Mouse (Mus musculus): Measurements from ENCODE around the gene Pick1.

The Pick1 gene

DNA sequence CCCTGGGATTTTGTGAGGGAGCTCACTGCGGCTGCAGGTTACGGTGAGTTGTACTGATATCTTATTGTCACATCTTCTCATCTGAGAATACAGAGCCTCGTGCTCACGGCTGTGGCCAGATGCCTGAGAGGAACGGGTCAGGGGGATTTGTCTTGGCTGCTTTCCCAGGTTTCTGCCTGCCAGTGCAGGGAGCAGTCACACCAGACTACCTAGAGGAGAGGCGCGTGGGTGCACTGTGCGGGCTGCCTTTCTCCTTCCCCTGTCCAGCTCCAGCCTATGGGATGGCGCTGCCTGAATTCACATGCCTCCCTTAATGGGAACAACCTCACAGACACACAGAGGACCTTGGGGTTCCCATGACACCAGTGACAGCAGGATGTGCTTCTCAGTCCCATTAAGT, 6.3 kb downstream of the Pick1 start:
- DNase-seq: no peak

DNA sequence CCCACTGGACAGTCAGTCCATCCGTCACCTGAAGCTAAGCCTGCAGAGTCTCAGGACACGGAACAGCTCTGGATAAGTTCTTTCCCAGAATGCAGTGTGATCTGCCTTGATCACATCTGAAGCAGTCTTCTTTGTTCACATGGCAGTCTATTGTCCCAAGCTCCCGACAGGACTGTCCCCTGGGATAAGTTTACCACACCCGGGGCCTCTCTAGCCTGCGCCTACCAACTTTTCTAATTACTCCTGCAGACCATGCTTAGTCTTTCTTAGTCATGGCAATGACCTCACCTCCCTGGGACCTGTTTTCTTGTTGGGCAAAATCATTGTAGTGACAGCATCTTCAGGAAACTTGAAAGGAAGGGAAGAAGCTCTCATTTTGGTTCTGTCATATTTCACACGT, 9.1 kb downstream of the Pick1 start:
- no peak for DNase-seq

DNA sequence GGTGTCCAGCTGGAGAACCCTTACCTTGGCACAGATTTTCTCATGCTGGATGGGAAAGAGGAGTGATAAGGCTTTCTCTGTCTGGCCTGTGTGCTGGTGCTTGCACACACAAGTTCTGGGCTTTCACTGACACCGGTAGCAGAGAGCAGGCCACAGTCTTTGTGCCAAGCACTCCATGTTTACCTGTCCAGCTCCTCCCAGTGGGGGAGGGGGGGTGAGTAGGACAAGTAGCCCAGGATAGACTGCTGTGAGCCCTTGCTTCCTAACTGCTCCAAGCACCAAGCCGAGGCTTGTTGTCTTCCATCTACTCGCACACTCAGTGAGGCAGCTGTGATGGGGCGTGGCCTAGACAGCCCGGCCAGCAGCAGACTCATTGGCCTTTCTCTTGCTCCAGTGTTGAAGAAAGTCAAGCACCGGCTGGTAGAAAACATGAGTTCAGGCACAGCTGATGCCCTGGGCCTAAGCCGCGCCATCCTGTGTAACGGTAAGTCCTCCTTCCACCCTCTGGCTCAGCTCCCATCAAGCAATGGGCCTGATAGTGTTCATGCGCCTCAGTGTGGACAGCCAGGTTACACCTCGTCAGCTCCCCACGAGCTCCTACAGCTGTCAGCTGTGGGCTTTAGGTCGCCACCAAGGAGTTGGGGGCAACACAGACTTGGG, 13.7 kb downstream of the Pick1 start:
- no peak for DNase-seq

DNA sequence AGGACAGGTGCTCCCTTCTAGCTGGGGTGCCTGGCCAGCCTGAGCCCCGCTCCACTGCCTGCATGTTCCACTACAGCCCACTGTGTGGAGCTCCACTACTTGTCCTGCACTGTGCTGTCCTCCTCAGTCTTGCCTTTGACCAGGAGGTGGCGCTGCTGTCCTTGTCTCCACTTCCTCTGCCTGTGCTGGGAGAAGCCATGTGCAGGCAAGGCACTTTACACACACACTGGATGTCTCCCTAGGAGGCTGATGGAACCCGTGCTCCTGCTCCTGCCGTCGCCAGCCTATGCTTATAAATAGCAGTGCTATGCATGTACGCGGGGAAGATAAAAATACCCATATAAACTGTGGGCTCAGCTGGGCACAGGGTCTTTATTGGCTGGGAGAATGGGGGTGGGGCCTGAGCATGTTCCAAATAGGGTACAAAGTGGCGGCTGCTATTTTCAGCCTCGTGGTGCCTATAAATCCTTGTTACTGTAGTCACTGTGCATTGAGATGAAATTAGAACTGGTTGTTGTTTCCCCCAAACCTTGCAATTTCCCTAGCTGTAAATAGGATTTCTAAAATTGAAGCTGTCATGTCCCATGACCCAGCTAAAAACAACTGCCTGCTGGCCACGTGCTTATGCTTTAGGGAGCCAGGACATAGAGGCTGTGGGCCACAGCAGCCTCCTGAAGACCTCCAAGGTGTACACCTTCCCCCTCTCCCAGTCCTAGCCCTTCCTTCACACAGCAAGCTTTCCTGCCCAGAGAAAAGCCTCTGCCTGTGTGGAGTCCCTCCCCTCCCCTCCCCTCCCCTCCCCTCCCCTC, 14.5 kb downstream of the Pick1 start:
- peak; percentile 97 for DNase-seq

DNA sequence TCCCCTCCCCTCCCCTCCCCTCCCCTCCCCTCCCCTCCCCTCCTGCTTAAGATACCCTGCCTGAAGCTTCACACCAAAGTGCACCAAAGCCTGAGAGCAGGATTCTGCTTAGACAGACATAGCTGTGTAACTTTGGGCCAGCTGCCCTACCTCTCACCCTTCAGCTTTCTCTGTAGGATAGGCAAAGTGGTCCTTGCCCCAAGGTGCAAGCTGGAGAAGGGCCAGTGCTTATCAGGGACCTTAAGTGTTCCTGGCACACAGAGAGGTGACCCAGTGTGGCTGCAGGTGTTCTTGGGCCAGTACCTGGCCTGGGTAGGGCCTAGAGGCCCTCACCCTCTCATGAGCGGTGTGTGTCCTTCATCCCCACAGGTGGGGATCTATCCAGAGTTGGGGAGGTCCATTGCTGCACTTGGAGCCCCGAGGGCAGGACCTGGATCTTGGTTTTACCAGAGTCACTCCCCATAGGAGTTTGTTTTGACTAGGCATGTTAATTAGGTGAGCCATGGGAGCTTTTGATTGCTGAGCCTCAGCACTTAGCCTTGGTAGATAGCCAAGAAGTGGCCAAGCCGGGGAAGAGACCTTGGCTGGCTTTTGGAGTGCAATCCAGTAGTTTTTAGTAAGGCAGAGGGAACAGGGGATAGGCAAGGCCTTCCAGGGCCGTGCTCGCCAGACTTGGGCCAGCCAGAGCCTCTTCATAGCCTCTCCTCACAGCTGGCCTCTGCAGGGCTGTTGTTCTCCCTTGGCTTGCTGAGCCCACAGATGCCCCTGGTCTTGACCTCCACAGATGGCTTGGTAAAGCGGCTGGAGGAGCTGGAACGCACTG, 15.3 kb downstream of the Pick1 start:
- no peak for DNase-seq

DNA sequence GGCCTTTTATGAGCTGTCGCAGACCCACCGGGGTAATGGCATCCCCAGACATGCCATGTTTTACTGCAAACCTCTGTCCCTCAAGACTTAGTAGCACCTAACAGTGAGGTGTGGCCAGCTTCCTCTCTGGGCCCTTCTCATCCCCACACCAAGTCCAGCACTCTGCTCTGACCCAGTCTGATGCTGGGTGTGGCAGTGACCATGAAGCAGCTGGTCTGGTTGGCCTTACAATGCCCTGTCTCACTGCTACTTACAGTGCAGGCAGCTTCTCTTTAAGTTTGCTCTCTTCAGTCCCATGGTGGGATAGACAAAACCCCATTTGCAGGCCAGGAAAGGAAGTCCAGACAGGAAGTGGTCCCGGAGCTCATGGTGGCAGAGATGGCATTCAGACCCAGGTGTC, 16.3 kb downstream of the Pick1 start:
- no peak for DNase-seq

DNA sequence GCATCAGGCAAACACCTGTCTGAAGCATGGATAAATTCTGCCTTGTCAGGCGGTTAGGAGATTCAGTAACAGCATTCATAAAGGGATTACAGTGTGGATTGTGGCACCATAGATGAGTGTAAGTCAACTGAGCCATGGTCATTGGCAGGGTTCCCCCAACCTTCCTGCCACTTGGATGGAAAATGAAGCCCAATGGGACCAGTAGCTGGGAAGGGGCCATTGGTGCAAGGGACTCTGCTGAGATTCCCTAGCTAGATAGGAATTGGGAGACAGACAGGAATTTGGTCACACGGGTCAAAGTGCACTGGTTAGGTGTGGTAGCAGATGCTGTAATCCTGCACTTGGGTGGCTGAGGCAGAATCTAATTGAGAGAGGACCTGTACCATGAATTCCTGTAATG, 21.3 kb downstream of the Pick1 start:
- no peak for DNase-seq

DNA sequence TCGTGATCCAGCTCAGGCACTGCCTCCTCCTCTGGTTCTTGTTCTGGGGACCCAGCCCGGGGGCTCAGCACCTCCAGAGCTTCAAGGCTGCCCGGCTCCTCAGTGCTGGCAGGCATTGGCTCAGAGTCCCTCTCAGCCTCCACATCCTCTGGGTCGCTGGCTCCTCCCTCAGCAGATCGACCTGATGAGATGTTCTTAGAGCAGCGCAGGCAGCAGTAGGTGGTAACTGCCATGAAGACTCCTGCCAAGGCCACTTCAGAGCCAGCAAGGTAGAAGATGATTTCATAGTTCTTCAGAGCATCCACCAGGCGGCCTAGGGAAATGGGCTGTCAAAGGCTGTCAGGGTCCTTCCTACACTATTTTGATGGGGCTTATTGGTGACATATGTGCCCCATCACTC, 22.2 kb downstream of the Pick1 start:
- no peak for DNase-seq

DNA sequence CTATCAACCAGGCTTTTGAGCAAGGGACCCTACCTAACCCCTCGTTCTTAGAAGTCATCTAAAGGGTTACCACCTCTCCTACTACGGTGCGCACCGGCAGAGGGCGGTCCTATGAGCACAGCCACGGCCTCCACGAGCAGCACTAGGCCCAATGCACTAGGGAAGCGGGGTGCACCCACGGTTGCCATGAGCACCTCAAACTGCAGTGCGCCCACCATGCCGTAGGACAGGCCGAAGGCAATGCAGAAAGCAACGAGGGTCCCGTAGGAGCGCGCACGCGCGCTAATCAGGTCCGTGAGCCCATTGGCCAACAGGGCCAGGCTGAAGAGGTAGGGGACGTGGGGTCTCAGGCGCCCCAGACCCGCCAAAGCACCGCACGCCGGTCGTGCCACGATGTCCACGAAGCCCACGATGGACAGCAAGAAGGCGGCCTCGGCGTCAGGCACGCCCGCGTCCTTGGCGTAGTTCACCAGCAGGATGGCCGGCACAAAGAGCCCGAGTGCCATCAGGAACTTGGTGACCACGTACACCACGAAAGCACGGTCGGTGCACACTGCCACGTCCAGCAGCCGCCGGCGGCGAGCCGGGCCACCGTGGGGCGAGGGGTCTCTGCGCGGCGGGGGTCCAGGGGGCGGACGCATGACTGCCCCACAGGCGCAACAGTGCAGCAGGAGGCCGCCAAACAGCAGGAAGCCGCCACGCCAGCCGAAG, 23.0 kb downstream of the Pick1 start:
- no peak for DNase-seq

DNA sequence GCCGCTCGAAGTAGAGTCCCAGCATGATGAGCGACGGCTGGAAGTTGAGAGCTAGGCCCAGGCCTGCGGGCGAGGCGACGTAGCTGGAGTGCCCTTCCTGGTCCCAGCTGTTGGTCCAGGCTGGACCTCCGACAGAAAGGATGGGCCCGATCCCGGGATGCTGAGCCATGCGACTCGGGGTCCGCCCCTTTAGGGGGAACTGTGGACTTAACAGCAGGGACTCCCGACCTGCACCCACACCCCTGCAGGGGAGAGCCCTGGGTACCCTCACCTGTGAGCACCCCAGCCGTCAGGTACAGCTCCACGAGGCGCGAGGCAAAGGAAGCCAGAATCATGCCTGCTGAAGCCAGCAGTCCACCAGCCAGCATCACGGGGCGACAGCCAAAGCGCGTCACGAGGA, 23.6 kb downstream of the Pick1 start:
- no peak for DNase-seq

DNA sequence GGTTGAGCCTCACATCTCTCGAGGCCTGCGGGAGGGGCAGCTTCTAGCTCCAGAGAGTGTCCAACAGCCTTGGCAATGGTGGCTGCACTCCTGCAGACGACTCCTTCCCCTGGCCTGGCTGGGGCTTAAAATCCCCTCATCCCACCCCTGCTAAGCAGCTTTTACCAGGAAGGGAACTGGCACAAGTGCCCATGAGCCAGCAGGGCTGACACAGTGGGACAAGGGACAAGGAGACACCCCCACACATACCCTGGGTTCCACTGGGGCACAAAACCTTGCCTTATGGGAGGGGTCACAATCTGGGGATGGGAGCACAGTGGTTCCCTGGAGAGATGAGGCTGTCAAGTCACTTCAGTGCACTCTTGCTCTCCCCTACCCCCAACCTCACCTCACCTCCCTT, 25.7 kb downstream of the Pick1 start, which contains the start of gene Slc16a8:
TSS of gene Slc16a8 (minus strand) at position 101 of the 400 bp plus-strand sequence.
- no peak for DNase-seq

DNA sequence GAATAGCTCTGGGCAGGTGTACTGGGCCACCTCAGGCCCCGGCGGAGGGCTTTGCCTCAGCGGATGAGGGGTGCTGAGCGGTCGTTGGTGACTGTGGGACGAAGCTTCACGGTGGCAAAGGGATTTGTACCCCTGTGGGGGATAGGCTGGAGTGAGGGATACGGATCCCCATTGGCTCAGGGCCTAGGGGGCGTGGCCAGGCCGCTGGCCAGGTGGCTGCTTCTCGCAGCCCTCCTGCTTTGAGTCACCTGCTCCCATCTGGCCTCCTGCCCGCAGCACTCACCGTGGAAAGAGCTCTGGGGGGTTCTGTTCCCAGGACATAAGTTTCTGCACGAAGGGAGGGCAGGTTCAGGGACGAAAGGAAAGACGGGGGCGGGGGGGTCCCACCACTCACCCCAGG, 29.5 kb downstream of the Pick1 start:
- peak; percentile 24 for DNase-seq

DNA sequence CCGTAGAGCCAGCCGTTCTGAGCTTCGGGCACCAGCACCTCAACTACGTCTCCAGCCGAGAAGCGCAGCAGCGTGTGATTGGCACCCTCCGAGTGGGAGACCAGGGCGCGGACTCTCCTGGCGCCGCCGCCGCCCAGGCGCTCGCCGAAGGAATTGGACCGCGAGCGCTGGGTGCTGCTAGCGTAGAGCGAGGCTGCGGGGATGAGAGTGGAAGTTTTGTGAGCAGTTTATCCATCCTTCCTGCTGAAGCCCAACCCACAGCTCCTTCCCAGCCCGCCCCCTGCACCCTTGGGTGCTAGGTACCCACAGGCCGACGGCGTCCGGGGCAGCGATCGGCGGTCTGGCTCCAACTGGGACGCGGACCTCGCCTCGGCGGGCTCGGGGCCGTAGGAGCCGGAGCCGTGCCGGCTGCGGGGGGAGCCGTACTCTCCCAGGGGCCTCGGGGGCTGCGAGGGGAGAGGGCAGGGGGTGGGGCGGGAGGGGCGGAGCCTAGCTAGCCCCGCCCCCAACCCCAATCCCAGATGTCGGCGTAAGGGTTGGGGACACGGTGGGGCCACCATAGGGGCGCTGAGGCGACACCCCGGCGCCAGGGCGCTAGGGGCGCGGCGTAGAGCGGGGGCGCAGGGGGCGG, 32.2 kb downstream of the Pick1 start:
- peak; percentile 61 for DNase-seq

DNA sequence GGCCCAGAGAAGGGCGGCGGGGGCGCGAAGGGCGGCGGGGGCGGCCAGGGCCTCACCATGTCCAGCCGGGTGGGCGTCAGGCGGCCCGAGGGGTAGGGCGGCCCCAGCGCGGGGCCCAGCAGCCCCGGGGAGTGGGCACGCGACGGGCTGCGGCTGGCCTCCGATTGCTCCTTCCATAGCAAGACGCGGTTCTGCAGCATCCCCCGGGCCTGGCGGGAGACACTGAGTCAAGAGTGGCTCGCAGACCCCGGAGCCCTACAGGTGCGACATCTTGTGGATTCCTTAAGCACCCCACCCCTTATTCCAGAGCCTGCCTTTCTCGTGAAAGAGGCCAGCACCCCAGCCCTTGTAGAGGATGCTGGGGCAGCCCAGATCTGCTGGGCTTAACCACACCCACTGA, 32.8 kb downstream of the Pick1 start:
- no peak for DNase-seq

DNA sequence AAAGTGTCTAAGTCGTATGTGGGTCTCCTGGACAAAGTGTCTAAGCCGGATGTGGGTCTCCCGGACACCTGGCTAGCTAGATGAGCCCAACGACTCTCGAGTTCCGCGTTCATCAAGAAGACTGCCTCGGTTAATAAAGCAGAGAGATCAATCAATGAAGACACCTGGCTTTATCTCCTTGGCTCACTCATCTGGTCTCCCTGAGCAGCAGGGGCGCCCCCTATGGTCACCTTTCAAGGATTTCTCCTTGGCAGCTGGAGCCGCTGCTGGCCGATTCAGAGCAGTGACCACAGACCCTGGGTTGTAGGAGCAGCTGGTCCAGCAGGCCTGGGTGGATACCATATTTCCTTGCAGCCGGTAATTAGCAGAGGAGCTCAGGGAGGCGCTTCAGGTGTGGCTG, 33.4 kb downstream of the Pick1 start:
- no peak for DNase-seq

DNA sequence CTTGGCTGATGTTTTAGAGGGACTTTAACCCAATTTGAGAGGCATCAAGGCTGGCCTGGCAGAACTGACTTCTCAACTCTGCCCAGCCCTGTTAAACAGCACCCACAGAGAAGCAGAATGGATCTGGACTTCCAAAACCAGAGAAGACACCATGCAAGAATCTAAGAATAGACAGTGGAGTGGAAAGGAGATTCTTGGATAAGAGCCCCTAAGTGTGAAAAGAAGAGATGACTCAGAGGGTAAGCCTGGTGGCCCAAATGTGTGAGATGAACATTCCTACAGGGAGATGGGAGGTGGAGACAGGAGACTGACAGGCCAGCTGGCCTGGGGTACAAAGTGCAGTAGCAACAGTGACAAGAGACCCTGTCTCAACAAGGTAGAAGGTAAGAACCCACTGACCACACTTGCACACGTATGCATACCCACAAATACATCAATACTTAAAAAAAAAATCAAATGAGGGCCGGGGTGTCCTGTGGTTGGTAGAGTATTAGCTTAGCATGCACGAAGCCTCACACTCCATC, 33.9 kb downstream of the Pick1 start:
- DNase-seq: no peak

DNA sequence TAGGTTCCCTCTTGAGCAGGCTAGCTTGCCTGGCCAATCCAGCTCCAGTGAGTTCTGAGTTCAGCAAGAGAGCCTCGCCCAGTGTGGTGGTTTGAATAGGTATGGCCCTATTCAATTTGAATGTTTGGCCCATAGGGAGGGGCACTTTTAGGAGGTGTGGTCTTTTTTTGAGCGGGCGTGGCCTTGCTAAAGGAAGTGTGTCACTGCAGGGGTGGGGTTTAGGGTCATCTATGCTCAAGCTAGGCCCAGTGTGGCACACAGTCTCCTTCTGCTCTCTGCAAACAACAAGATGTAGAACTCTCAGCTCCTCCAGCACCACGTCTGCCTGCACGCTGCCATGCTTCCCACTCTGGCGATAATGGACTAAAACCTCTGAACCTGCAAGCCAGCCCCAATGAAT, 34.8 kb downstream of the Pick1 start:
- no peak for DNase-seq

DNA sequence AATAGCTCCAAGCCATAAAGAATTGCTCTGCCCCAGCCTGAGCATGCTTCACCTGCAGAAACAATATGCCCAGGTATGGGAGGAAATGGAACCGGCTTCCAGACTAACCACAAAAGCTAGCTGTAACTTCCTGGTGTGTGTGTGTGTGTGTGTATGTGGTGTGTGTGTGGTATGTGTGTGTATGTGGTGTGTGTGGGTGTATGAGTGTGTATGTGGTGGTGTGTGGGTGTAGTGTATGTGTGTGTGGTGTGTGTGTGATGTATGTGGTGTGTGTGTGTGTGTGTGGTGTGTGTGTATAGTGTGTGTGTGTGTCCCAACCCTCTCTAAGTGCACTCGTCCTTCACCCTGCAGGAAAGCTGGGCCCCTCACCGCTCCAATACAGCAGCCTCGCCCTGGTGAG, 36.4 kb downstream of the Pick1 start:
- DNase-seq: no peak

DNA sequence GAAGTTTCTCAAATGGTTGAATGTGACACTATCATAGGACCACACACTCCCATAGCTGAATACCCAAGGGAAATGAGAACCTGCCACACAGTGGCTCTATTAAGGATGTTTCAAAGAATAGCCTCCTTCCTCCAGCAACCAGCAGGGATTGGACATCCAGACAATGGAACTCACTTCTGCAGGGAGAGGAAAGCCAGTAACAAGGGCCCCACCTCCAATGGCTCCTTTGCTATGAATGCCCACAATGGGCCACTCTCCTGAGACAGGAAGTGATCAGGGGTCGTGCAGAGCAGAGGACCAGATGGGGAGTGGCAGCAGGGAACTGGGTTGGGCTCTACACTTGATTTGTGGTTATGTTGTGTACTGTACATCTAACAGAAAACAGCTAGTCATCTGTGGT, 39.5 kb downstream of the Pick1 start:
- no peak for DNase-seq

DNA sequence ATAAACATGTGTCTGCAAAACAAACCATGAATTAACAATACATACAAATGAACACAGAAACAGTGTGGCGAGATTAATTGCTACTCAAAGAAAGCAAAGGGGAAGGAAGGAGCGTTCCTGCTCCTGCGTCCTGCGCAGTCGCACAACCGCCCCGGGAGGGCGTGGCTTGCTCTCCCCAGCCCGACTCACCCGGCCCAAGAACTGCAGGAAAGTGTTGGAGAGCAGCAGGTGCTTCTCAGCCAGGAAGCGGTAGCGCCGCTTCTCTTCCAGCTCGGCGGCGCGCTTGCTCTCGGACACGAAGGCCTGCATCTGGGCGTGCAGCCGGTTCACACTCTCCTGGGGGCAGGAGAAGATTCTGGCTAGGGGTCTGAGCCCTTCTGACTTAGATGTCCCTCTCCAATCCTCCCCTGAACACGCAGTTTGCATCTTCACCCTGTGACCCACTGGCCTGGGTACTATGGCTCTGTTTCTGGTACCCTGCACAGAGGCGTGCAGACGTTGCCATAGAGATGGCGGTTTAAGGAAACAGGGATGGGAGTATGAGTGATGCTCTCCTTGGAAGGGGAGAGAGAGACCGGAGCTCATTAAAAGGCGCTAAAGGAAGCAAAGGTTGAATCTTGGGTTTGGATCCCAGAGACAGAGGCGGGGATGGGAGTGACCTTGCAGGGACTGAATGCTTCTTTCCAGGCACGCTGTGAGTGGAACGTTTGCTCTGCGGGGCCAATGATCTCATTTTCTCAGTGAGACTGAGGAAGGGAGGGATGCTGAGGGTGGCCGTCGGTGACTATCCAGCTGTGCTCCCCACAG, 41.5 kb downstream of the Pick1 start:
- DNase-seq: peak; percentile 86

DNA sequence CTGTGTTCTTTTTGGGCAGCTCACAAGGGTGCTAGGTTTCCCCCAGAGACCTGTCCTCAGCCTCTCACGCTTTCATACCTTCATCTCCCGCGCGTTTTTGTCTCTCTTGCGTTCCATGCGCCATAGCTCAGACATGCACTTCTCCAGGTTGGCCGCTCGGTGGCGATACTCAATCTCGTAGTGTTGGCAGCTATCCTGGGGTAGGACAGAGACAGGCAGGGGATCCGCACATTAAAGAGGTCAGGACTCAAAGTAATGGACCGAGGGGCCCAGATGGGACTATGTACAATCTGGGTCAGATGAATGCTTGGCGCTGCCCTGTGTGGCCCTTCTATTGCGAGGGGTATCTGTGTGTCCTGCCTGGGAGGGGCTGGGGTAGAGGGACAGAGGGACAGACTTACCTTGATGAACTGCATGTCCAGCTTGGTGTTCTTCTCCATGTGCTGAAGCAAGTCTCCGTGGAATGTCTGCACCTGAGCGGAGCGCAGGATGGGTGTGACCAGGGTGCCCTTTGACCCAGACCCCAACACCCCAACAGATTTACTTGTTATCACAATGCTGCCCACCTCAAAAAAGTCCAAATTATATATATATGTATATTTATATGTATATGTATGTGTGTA, 42.3 kb downstream of the Pick1 start:
- peak; percentile 73 for DNase-seq
